Mouse (Mus musculus) bone marrow macrophage, adult 2 months (primary cell): ENCODE measurements around the gene Gm49395.

ENCODE experiments used
- CTCF ChIP-seq: IDR thresholded peaks from 2 replicates; pipeline ENCODE4 v1.5.1; 2012; ENCODE audit warnings: low read depth, mild to moderate bottlenecking, low read length, moderate library complexity
- POLR2A ChIP-seq: IDR thresholded peaks from 2 replicates; pipeline ENCODE4 v1.6.1; 2012; ENCODE audit warnings: mild to moderate bottlenecking, low read depth, low read length, borderline replicate concordance

DNA sequence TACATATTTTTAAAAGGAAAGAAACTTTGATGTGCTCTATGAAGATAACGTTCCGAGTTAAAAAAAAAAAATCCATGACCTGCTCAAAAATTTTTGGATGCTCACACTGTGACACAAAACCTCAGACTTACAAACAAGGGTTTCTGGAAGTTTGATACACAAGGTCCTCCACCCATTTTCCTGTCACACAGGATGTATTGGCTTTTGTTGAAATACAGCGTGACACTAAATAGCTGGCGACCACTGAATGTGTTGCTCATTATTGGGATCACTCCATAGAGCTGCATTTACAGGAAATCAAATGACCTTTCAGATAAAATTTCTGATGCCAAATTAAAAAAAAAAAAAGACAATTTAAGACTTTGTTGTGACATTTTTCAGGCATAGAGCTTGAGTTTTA lies 23.4 kb upstream of the Gm49395 start:
- TF ChIP-seq CTCF: no peak
- no peak for TF ChIP-seq POLR2A
